Mouse (Mus musculus) skeletal muscle tissue, adult 2 months (tissue): ENCODE data around the gene Btbd7.

ENCODE experiments used
- DNase-seq: peaks from one replicate; pipeline ENCODE4 v3.0.0-alpha.2; 2012; ENCODE audit warnings: low read depth, low spot score

Gene Btbd7

DNA sequence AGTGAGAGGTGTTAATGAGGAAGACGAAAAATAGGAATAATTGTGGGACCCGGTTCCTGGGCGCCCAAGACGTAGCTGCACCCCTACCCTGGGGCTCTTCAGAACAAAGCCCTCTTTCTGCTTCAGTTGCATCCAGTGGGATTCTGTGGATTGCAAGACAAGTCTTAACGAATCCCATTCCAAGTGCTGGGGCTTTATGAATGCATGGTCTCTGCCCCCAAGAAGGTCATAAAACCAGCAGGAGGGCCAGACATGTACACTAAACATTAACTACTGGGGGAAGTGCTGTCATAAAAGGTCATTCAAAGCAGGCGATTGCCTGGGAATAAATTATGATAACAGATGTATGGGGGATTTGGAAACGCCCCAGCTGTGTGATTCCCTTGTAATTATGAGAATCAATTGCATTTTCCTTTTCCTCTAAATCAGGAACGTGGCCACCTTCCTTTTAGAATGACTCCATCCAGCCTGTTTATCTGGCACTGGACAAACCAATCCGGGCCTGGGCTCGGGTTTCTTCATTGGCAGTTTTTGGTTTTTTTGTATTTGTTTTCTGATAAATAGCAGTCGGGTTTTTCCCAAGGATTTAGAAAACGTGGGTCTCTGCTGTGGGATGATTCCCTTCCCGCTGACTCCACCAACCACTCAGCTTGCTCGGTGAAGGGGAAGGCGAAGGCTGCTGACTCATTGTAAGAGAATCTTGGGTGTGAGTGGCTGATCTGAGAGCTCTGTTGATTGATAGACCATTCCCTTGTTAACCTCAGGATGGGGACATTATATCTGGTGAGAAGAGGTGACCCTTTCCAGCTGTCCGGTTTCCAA is 147.3 kb downstream of the Btbd7 start:
- no peak for DNase-seq
